Mouse (Mus musculus): ENCODE data around the gene Prss16.

GRCm38 (mm10) chr13:21981803-21982193 lies 27.7 kb downstream of the Prss16 start:
- TF ChIP-seq POLR2A (IDR thresholded peaks at IDR 0.05; ENCODE audit: low read depth, low read length) (no peak), CTCF (IDR thresholded peaks at IDR 0.05; ENCODE audit: borderline replicate concordance, insufficient read depth, low read length) (no peak)
